Mouse (Mus musculus) Patski (cell line): ENCODE data around the gene Spag17. TPM values are rescaled to one million over a fixed set of nuclear protein-coding genes. Genes with fewer than 3 reads are reported as not detected.

Source experiments
- ATAC-seq: fragments of 100-300 bp; one replicate; pipeline ENCODE4 v1.8.0; 2021
- CTCF ChIA-PET: fragments of 350-600 bp; sonication (Branson Sonifier 250); formaldehyde crosslinking; loops from one replicate; lab custom pipeline; 2022; ENCODE audit warnings: inconsistent platforms; lab: Charles Lee
- POLR2A ChIA-PET: fragments of 350-600 bp; sonication (Branson Sonifier 250); formaldehyde crosslinking; loops from one replicate; lab custom pipeline; 2022; ENCODE audit warnings: antibody characterized with exemption, inconsistent platforms; lab: Charles Lee
- DNase-seq: peaks from one replicate; pipeline ENCODE4 v3.0.0-alpha.2; 2011; ENCODE audit warnings: low read depth, low spot score
- H3K27me3 ChIP-seq: fragments of 371-371 bp; one replicate; pipeline ENCODE4 v1.5.1; 2021
- CTCF ChIP-seq: fragments of 100-300 bp; IDR thresholded peaks from one replicate; pipeline ENCODE4 v1.5.1; 2021
- in situ Hi-C: fragments of 300-500 bp; cut with MboI; formaldehyde crosslinking; loops from 3 replicates; pipeline ENCODE4 v1.11.1; 2018; ENCODE audit warnings: low pct_unique_long_range_greater_than_20kb, mixed read lengths
- polyA plus RNA-seq: library from polyadenylated mRNA; unstranded; gene quantifications from one replicate; pipeline ENCODE4 v1.2.3, GENCODE M21; 2021

The Spag17 gene
- polyA plus RNA-seq, 1 experiment from 2014 or later, result 0.06 TPM

DNA sequence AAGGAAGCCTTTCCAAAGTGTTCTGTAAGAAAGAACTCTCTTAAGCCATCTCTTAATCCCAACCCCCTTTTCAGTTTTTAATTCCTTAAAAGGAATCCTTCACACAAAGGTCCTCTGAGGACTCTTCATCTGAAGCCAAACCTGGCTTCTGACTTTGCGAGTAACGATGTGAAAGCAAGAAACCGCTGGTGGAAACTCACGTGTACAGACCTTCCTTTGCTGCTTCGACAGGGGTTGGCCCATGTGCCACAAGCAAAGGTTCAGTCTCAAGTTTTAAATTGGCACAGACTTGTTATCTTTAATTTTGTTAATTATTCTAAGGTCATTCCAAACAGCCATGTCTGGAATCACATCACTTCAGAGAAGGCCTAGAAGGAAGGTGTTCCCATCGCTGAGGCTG is 79.1 kb downstream of the Spag17 start:
- TF ChIP-seq CTCF, result no peak
- in situ Hi-C loops, result no loop called here
- ChIA-PET CTCF (no interaction called here), POLR2A (no interaction called here)
- ATAC-seq, result no peak
- no peak for DNase-seq
- H3K27me3 ChIP-seq, result no peaks in the 10 kb centered on the region

DNA sequence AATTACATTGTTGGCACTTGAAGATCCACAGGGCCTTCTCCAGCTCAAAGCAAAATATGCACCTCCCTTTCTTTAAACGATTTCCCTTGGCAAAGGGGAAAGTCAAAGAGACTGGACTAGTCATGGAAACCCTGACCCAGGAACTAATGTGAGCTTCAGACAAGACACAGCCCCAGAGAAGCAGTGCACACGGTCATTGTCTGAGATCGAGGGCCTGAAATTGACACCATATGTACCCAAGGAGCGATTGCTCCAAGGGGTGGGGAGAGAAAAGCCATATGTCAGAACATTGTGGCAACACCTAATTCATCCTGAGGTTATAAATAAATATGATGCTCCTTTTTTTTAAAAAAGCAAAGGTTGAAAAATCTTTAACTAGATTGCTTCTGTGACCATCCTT is 80.7 kb downstream of the Spag17 start:
- TF ChIP-seq CTCF, result no peak
- no peaks in the 10 kb centered on the region for H3K27me3 ChIP-seq
- POLR2A ChIA-PET, result no interaction called here
- in situ Hi-C loops, result no loop called here
- CTCF ChIA-PET, result no interaction called here
- ATAC-seq (no peak), DNase-seq (no peak)

DNA sequence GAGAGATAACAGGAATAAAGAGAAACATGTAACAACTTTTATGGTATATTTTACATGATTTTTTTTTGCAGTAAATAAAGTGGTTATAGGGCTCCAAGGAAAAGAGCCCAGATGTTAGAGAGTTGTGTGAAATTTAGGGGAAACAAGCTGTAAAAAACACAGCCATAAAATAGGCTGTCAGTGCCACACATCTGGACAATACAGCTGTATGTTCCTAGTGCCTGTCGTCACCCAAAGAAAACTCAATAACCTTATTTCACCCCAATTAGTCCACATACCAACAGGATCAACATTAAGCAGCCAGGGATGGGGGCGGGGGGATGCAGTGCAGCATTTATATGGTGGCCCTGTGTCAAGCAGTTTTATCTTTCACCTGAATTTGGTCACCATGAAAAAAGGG is 81.1 kb downstream of the Spag17 start:
- no peak for TF ChIP-seq CTCF
- no peak for DNase-seq
- POLR2A ChIA-PET, result no interaction called here

DNA sequence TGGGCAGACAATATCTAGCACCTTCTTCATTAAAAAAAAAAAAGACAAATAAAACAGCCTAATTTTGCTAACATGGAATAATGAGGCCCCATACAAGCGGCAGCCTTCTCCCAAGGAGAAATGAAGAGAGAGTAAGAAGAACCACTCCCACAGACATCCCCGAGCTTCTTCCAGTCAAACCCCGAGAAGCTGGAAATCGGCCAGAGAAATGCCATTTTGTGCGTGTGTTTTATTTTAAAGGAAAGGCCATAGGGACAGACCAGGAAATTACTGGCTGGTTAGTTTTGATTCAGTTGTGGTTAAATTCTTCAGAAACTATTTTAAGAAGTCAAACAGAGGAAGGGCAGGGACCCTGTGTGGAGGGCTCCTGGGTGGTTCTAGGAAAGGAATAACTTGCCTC is 85.6 kb downstream of the Spag17 start:
- H3K27me3 ChIP-seq, result no peaks in the 10 kb centered on the region
- CTCF ChIA-PET, result no interaction called here
- DNase-seq (peak; percentile 28), ATAC-seq (no peak)
- POLR2A ChIA-PET, result no interaction called here
- in situ Hi-C loops, result no loop called here
- no peak for TF ChIP-seq CTCF

More for the DNA sequence above, 81.1 kb downstream of the Spag17 start:
- CTCF ChIA-PET, result no interaction called here
- in situ Hi-C loops, result no loop called here
- ATAC-seq, result no peak
- no peaks in the 10 kb centered on the region for H3K27me3 ChIP-seq

DNA sequence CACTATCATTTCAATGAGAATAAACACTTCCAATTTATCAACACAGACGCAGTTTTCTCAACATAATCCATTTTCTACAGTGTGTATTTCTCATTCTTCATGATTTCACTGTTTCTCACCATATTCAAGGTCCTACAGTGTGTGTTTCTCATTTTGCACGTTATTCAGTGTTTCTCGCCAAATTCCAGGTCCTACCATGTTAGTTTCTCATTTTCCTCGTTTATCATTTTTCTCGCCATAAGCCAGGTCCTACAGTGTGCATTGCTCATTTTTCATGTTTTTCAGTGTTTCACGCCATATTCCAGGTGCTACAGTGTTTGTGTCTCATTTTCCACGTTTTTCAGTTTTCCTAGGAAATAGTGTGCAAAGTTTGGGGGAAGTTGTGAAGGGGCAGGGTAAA is 95.8 kb downstream of the Spag17 start:
- DNase-seq (peak; percentile 22), ATAC-seq (no peak)
- TF ChIP-seq CTCF, result no peak
- in situ Hi-C loops, result no loop called here
- ChIA-PET POLR2A (no interaction called here), CTCF (no interaction called here)
- no peaks in the 10 kb centered on the region for H3K27me3 ChIP-seq

DNA sequence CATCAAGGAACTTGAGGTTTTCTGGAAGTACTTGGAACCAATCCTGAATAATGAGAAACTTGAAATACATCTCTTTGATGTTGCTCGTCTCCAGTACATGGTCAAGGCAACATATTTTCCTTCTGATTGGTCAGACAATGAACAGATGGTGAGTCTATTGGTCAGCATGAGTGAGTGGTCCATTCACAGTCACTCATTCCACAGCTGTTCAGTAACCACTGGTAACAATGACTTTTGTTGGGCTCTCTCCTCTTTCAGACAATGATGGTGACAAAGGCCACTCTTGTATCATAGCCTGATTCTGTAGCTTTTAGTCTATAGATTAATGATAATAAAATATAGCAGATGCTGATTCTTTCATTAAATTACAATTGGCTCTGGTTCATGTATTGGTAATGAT is 119.5 kb downstream of the Spag17 start:
- ChIA-PET CTCF (interaction anchor here (1.3 kb wide), 1 partner anchor 26 kb away, joined by 3 read pairs; no protein-coding TSS in a partner anchor), POLR2A (no interaction called here)
- in situ Hi-C loops, result no loop called here
- DNase-seq (no peak), ATAC-seq (no peak)
- H3K27me3 ChIP-seq, result peaks cover 9% of the 10 kb centered on the region
- TF ChIP-seq CTCF, result no peak

DNA sequence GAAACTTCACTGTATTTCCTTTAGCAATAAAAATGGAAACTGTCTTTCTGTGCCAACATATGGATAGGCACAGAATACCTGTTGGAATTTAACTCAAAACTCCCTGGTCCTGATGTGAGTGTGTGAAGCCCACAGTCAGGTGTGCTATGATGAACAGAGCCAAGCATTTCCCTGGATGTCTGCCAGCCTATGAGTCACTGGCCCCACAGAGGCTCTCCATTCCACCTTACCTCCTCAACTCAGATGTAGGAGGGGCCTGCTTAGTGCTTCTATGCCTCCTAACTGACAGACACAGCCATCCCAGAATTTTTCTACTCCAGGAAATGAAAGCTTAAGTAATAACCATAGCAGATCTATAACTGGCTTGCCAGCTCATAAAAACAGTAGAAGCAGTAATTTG is 124.6 kb downstream of the Spag17 start:
- ChIA-PET CTCF (interaction anchor here (0.8 to 1.0 kb wide), 2 partner anchors 11 to 26 kb away, joined by 3 to 4 read pairs; no protein-coding TSS in a partner anchor), POLR2A (no interaction called here)
- no peak for TF ChIP-seq CTCF
- DNase-seq, result no peak
- H3K27me3 ChIP-seq, result no peaks in the 10 kb centered on the region
- in situ Hi-C loops, result no loop called here
- peak; percentile 47 for ATAC-seq

DNA sequence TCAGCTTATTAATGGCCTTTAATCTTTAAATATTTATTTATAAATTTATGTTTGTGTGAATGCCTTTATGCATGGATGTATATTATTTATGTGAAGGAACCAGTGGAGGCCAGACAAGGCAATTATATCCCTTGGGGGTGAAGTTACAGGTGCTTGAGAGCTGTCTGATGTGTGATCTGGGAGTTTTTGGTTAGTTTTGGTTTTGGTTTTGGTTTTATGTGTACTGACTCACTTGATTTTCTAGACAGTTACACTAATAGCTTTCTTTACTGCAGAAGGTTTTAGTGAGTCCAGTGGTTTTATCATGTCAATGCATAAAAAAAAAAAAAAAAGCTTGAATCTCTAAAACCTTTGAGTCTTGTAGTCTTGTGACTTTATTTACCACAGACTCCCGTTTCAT is 128.9 kb downstream of the Spag17 start:
- no peaks in the 10 kb centered on the region for H3K27me3 ChIP-seq
- DNase-seq, result no peak
- ChIA-PET CTCF (interaction anchor here (0.8 to 1.2 kb wide), 2 partner anchors 10 to 39 kb away, joined by 3 read pairs; no protein-coding TSS in a partner anchor), POLR2A (no interaction called here)
- TF ChIP-seq CTCF, result no peak
- ATAC-seq, result no peak
- in situ Hi-C loops, result no loop called here

DNA sequence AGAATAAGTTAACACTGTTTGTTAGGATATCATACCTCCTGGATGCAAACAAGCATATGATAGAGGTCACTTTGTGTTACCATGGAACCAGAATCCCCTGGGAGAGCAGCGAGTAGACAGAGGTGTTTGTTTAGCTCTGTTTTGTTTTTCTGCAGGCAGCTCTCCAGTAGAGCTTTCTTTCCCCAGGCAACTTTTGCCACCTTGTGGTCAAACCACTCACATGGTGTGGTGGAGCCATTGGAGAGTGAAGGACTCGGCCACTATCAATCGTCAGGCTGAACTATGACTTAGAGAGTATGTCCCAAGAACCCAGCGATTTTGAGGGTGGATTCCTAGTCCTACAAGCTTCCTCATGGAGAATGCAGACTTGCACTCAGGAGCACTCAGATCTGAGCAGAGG is 146.1 kb downstream of the Spag17 start:
- ATAC-seq (peak; percentile 77), DNase-seq (peak; percentile 30)
- in situ Hi-C loops, result loop anchor here (5.0 kb wide), 1 partner anchor 799 kb away; no protein-coding TSS in a partner anchor
- ChIA-PET CTCF (interaction anchor here (0.8 to 2.2 kb wide), 9 partner anchors 9 to 796 kb away, joined by 3 to 11 read pairs (median 3); no protein-coding TSS in a partner anchor), POLR2A (no interaction called here)
- peak; percentile 87 for TF ChIP-seq CTCF
- H3K27me3 ChIP-seq, result no peaks in the 10 kb centered on the region

DNA sequence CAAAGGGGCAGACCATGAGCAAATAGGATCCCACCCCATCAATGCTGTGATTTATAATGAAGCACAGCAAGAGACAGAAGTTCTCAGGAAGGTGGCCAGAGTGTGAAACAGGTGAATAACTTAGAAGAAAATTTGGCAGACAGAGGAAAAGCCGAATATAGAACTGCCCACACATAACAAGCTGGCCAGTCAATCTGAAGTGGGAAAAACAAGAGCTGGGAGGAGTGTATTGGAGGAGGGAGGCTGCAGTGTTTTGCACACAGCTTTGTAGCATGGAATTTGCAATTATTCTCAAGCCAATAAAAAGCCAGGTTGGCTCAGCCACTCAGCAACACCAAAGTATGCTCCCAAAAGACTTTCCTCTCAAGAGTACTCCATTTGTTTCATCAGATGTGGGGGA is 147.8 kb downstream of the Spag17 start:
- H3K27me3 ChIP-seq, result no peaks in the 10 kb centered on the region
- CTCF ChIA-PET, result no interaction called here
- no peak for TF ChIP-seq CTCF
- DNase-seq, result no peak
- no peak for ATAC-seq
- POLR2A ChIA-PET, result no interaction called here
- in situ Hi-C loops, result loop anchor here (5.0 kb wide), 1 partner anchor 801 kb away; no protein-coding TSS in a partner anchor

DNA sequence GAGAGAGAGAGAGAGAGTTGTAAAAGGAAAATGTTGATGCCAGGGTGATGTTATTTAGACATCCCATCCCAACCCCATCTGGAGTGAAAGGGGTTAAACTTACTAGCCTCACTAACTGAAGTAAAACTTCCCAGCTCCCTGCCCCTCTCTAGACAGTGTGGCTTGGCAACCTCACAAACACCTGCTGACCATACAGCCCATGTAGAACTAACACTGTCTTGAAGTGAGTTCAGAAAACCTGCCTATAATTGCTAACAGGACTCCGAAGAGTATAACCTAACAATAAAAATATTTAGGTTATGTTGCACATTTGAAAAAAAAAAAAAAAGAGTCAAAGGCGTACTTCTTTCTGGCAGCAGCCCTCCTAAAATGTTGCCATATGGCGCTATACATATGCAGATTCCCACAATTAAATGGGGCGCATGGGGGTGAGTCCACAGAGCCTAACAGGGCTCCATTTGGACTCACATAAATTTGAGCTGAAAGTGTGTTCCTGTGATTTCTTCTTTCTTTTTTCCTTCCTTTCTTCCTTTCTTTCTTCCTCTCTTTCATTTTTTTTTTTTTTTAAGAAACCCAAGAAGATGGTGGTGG is 149.3 kb downstream of the Spag17 start:
- no peaks in the 10 kb centered on the region for H3K27me3 ChIP-seq
- DNase-seq, result no peak
- in situ Hi-C loops, result loop anchor here (5.0 kb wide), 1 partner anchor 802 kb away; no protein-coding TSS in a partner anchor
- no peak for ATAC-seq
- POLR2A ChIA-PET, result no interaction called here
- CTCF ChIA-PET, result no interaction called here
- TF ChIP-seq CTCF, result no peak
